Mouse (Mus musculus) layer of hippocampus, adult 2 months (tissue): Measurements from ENCODE around the gene Nup43. TPM values are rescaled to one million over a fixed set of nuclear protein-coding genes. Genes with fewer than 3 reads are reported as not detected.

ENCODE experiments used
- DNase-seq, 2 experiments: peaks; one replicate each; pipeline ENCODE4 v3.0.0; 2022; ENCODE audit warnings: low spot score in 2 of 2
- H3K27ac ChIP-seq: fragments of 200-600 bp; 2 replicates; pipeline ENCODE4 v1.8.1; 2022
- H3K4me3 ChIP-seq: fragments of 200-600 bp; 2 replicates; pipeline ENCODE4 v1.8.1; 2022; ENCODE audit warnings: mild to moderate bottlenecking
- CTCF ChIP-seq: fragments of 200-600 bp; conservative IDR thresholded peaks from 2 replicates; pipeline ENCODE4 v1.8.1; 2022; ENCODE audit warnings: antibody characterized with exemption, mild to moderate bottlenecking, moderate library complexity
- total RNA-seq, 2 experiments: library from RNA; stranded (reverse); gene quantifications; 2 replicates each; pipeline ENCODE4 v1.2.3; 2021

Gene Nup43
- total RNA-seq, 2 experiments from 2014 or later: 5.8 to 8.2 TPM

GRCm38 (mm10) chr10:7662471-7663141 is 4.7 kb upstream of the Nup43 start:
- TF ChIP-seq CTCF: 0 out of 2 replicates have a peak, but pooled peaks have one; percentile 3
- peak; percentile 22 to 23 for DNase-seq
- Histone ChIP-seq H3K4me3 (peak overlapping the region; percentile 72), H3K27ac (peak overlapping the region; percentile 99)

GRCm38 (mm10) chr10:7663159-7664026 is 3.9 kb upstream of the Nup43 start:
- H3K27ac ChIP-seq: peak overlapping the region; percentile 99
- no peak for TF ChIP-seq CTCF
- peak overlapping the region; percentile 72 for H3K4me3 ChIP-seq
- peak; percentile 88 to 91 for DNase-seq

- H3K27ac ChIP-seq: peak overlapping the region; percentile 99
- no peak for DNase-seq
- no peak for TF ChIP-seq CTCF
- peak overlapping the region; percentile 72 for H3K4me3 ChIP-seq
These were observed 3.2 kb upstream of the Nup43 start for GRCm38 (mm10) chr10:7664027-7664526.

GRCm38 (mm10) chr10:7664889-7665288 is 2.4 kb upstream of the Nup43 start:
- Histone ChIP-seq H3K4me3 (no peak overlapping the region), H3K27ac (no peak overlapping the region)
- TF ChIP-seq CTCF: no peak
- DNase-seq: no peak

- no peak overlapping the region for H3K27ac ChIP-seq
- peak; percentile 73 for TF ChIP-seq CTCF
These were observed 6.4 kb downstream of the Nup43 start for GRCm38 (mm10) chr10:7673673-7674072.

GRCm38 (mm10) chr10:7680731-7681301 is 13.5 kb downstream of the Nup43 start, which contains the start of the genes Pcmt1 and Lats1:
Gene Pcmt1 (minus strand): TSS chr10:7681136.
Gene Lats1 (plus strand): TSS chr10:7681214.
- peak; percentile 80 to 90 for DNase-seq
- peak within 1 kb of the TSS; percentile 99 for H3K27ac ChIP-seq
- H3K4me3 ChIP-seq: peak within 1 kb of the TSS; percentile 61
- TF ChIP-seq CTCF: no peak

More at GRCm38 (mm10) chr10:7673673-7674072, 6.4 kb downstream of the Nup43 start:
- H3K4me3 ChIP-seq: no peak overlapping the region
- DNase-seq: no peak

- peak overlapping the region; percentile 99 for H3K27ac ChIP-seq
- peak; percentile 23 to 59 for DNase-seq
- peak; percentile 70 for TF ChIP-seq CTCF
- peak overlapping the region; percentile 61 for H3K4me3 ChIP-seq
These were observed 14.2 kb downstream of the Nup43 start for GRCm38 (mm10) chr10:7681343-7682025.

GRCm38 (mm10) chr10:7682249-7682648 is 14.9 kb downstream of the Nup43 start:
- no peak for DNase-seq
- peak overlapping the region; percentile 61 for H3K4me3 ChIP-seq
- no peak for TF ChIP-seq CTCF
- peak overlapping the region; percentile 99 for H3K27ac ChIP-seq

GRCm38 (mm10) chr10:7686902-7687301 is 19.6 kb downstream of the Nup43 start:
- no peak for DNase-seq

GRCm38 (mm10) chr10:7695286-7695685 is 28.0 kb downstream of the Nup43 start:
- Histone ChIP-seq H3K27ac (no peak overlapping the region), H3K4me3 (no peak overlapping the region)
- DNase-seq: no peak
- TF ChIP-seq CTCF: peak; percentile 54

More at GRCm38 (mm10) chr10:7686902-7687301, 19.6 kb downstream of the Nup43 start:
- TF ChIP-seq CTCF: no peak
- H3K27ac ChIP-seq: no peak overlapping the region; the same call in 1 of the 2 replicates
- no peak overlapping the region for H3K4me3 ChIP-seq

GRCm38 (mm10) chr10:7700120-7700519 is 32.8 kb downstream of the Nup43 start:
- no peak for TF ChIP-seq CTCF

GRCm38 (mm10) chr10:7702586-7702985 is 35.3 kb downstream of the Nup43 start:
- no peak for TF ChIP-seq CTCF
- DNase-seq: peak in 1 of 2 experiments; percentile 46
- Histone ChIP-seq H3K27ac (no peak overlapping the region), H3K4me3 (no peak overlapping the region)

More at GRCm38 (mm10) chr10:7700120-7700519, 32.8 kb downstream of the Nup43 start:
- DNase-seq: no peak
- no peak overlapping the region for H3K27ac ChIP-seq
- no peak overlapping the region for H3K4me3 ChIP-seq
